Mouse (Mus musculus) lung, embryonic 15.5 days (tissue): Measurements from ENCODE around the gene Ppif. TPM values are rescaled to one million over a fixed set of nuclear protein-coding genes. Genes with fewer than 3 reads are reported as not detected.

Experiments used
- ATAC-seq: fragments of 200-750 bp; cut with Nextera tagmentation; 2 replicates; pipeline ENCODE4 v1.8.0; 2017; ENCODE audit warnings: moderate number of reproducible peaks, borderline replicate concordance; ENCODE audit not compliant: low FRiP score, low TSS enrichment; ENCODE audit errors: extremely low read depth
- H3K27ac ChIP-seq: fragments of 300-500 bp; sonication (generic); 2 replicates; pipeline ENCODE4 v1.5.1; 2015; ENCODE audit warnings: moderate library complexity, mild to moderate bottlenecking, inconsistent platforms
- H3K27me3 ChIP-seq: fragments of 300-500 bp; sonication (generic); 2 replicates; pipeline ENCODE4 v1.6.1; 2015; ENCODE audit warnings: inconsistent platforms
- H3K36me3 ChIP-seq: fragments of 300-500 bp; sonication (generic); 2 replicates; pipeline ENCODE4 v1.6.1; 2015; ENCODE audit warnings: inconsistent platforms
- H3K4me1 ChIP-seq: fragments of 300-500 bp; sonication (generic); 2 replicates; pipeline ENCODE4 v1.6.1; 2015; ENCODE audit warnings: inconsistent platforms
- H3K4me2 ChIP-seq: fragments of 300-500 bp; sonication (generic); 2 replicates; pipeline ENCODE4 v1.6.1; 2015; ENCODE audit warnings: inconsistent platforms, mild to moderate bottlenecking, moderate library complexity
- H3K4me3 ChIP-seq: fragments of 300-500 bp; sonication (generic); 2 replicates; pipeline ENCODE4 v1.5.1; 2015; ENCODE audit warnings: mild to moderate bottlenecking, inconsistent platforms
- H3K9ac ChIP-seq: fragments of 300-500 bp; sonication (generic); 2 replicates; pipeline ENCODE4 v1.6.1; 2015; ENCODE audit warnings: inconsistent platforms
- H3K9me3 ChIP-seq: fragments of 300-500 bp; sonication (generic); 2 replicates; pipeline ENCODE4 v1.6.1; 2016; ENCODE audit warnings: inconsistent platforms
- WGBS: fragments of 180-500 bp; shearing (Covaris S2); methylation state at CpG from one replicate; pipeline ENCODE4 v1.1.7; 2015; 5-methylcytosine and 5-hydroxymethylcytosine counted together
- polyA plus RNA-seq: library from polyadenylated mRNA; unstranded; fragments of >200 nt; fragmentation: Nextera tagmentation; extraction: Ambion mirVana; gene quantifications from 2 replicates; pipeline ENCODE4 v1.2.1, GENCODE M21; 2015

Gene Ppif
- polyA plus RNA-seq, 1 experiment from 2014 or later, result 24.3 TPM

DNA sequence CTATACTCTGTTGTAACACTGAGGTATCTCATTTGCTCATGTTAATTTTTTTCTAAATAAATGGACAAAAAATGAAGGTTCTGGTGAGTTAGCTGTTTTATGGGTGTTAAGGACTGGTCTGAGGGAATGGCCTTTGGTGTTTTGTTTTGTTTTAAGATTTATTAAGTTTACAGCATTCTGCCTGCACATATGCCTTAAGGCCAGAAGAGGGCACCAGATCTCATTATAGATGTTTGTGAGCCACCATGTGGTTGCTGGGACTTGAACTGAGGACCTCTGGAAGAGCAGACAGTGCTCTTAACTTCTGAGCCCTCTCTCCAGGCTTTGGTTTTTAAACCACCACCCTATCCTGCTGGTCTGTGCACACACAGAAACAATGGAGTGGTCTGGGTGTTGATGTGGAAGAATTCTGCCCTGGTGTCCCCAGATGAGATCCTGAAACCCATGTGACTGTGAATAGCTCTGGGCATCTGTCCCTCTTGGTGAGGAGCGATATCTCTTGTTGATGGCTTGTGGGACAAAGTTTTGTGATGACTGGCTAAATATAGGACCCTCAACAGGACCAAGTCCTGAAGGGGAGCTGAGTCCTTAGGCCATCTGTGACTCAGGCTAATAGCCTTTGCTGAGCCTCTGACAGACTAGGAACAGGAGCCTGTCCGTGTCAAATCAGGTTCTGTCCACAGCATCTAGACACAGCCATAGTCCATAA is 27.1 kb upstream of the Ppif start:
- no peak for ATAC-seq
- WGBS, result 84% methylated on average over 2 of the region's 2 CpGs
- H3K27ac ChIP-seq, result no peak overlapping the region

DNA sequence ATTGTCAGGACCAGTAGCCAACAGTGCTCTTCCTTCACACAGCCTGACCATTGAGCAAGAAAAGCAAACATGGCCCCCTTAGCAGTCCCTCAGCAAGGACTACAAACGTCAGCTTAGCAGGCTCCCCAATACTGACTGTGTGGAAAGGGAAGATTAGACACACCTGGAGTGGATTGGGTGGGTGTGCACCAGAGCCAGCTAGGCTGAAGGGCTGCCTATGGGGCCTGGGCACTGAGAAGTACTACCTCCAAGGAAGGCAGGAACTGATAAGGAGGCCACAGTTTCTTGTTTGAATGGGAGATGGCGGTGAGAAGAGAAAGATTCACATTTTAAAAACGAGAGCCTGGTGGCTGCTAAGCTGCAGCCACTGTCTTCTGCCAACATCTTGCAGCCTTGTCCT is 26.4 kb upstream of the Ppif start:
- ATAC-seq, result no peak
- 43% methylated on average over 3 of the region's 3 CpGs for WGBS
- no peaks in the 10 kb centered on the region for H3K9me3 ChIP-seq
- H3K27me3 ChIP-seq, result no peaks in the 10 kb centered on the region
- H3K27ac ChIP-seq, result no peak overlapping the region
- peaks cover 23% of the 10 kb centered on the region for H3K36me3 ChIP-seq
- H3K4me3 ChIP-seq, result no peak overlapping the region
- H3K4me1 ChIP-seq, result no peaks in the 10 kb centered on the region
- no peak overlapping the region for H3K4me2 ChIP-seq
- no peak overlapping the region for H3K9ac ChIP-seq

More for the DNA sequence above, 27.1 kb upstream of the Ppif start:
- no peak overlapping the region for H3K4me3 ChIP-seq
- no peaks in the 10 kb centered on the region for H3K27me3 ChIP-seq
- no peak overlapping the region for H3K4me2 ChIP-seq
- no peak overlapping the region for H3K9ac ChIP-seq
- no peaks in the 10 kb centered on the region for H3K9me3 ChIP-seq
- H3K4me1 ChIP-seq, result no peaks in the 10 kb centered on the region
- peaks cover 31% of the 10 kb centered on the region for H3K36me3 ChIP-seq

DNA sequence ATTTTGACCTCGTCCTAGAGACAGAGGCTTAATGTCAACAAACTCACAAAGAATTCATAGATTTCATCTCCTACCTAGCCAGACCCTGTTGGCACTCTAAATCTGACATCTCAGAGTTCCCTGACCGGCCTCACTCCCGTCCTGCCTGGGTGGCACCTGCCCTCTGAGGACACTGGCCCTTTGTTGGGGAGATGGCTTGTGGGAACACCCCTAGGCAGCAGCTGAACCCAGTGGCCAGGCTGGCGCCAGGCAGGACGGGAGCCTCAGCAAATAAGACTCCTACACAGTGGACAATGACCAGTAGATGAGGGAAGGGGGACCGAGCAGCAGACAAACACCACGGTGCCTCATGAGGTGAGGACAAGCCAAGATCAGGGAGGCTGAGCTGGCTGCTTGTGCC is 14.3 kb upstream of the Ppif start:
- no peak for ATAC-seq
- H3K4me3 ChIP-seq, result no peak overlapping the region
- H3K4me1 ChIP-seq, result no peaks in the 10 kb centered on the region
- no peaks in the 10 kb centered on the region for H3K9me3 ChIP-seq
- 46% methylated on average over 7 of the region's 7 CpGs for WGBS
- no peaks in the 10 kb centered on the region for H3K36me3 ChIP-seq
- H3K27me3 ChIP-seq, result no peaks in the 10 kb centered on the region
- no peak overlapping the region for H3K9ac ChIP-seq
- H3K4me2 ChIP-seq, result no peak overlapping the region
- H3K27ac ChIP-seq, result no peak overlapping the region

DNA sequence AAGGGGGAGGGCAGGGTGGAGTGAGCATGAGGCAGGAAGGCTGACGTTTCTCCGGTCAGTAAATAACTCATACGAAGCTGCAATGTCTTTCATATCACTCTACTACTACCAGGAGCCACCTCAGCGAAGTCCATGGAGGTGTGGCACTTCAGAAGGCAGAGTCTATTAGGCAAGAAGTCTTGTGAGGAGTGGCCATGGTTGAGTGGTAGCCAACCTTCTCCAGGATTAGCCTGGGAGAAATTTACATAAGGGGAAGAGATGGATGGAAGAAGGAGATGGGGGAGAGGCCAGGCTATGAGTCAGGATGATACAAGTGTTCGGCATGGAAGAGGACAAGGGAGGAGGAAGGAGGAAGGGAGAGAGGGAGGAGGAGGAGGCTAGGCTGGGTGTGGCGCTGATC is 11.9 kb upstream of the Ppif start:
- H3K36me3 ChIP-seq, result no peaks in the 10 kb centered on the region
- 57% methylated on average over 6 of the region's 6 CpGs for WGBS

GRCm38 (mm10) chr14:25686216-25686945 is 7.6 kb upstream of the Ppif start:
- no peak overlapping the region for H3K9ac ChIP-seq
- H3K36me3 ChIP-seq, result no peaks in the 10 kb centered on the region
- H3K27ac ChIP-seq, result peak overlapping the region; percentile 72
- peaks cover 10% of the 10 kb centered on the region; the same call in 1 of the 2 replicates for H3K4me1 ChIP-seq
- no peaks in the 10 kb centered on the region for H3K9me3 ChIP-seq
- no peak overlapping the region for H3K4me3 ChIP-seq
- H3K27me3 ChIP-seq, result no peaks in the 10 kb centered on the region
- H3K4me2 ChIP-seq, result no peak overlapping the region
- WGBS, result 50% methylated on average over 7 of the region's 7 CpGs
- no peak for ATAC-seq

More for the DNA sequence above, 11.9 kb upstream of the Ppif start:
- H3K9me3 ChIP-seq, result no peaks in the 10 kb centered on the region
- no peaks in the 10 kb centered on the region for H3K27me3 ChIP-seq
- no peak for ATAC-seq
- no peak overlapping the region for H3K4me2 ChIP-seq
- no peak overlapping the region for H3K9ac ChIP-seq
- no peak overlapping the region for H3K4me3 ChIP-seq
- peaks cover 6% of the 10 kb centered on the region; the same call in 1 of the 2 replicates for H3K4me1 ChIP-seq
- H3K27ac ChIP-seq, result no peak overlapping the region

GRCm38 (mm10) chr14:25686983-25687901 is 6.7 kb upstream of the Ppif start:
- ATAC-seq, result no peak; the same call in 1 of the 2 replicates
- Histone ChIP-seq H3K27ac (peak overlapping the region; percentile 72), H3K4me3 (no peak overlapping the region), H3K4me2 (no peak overlapping the region), H3K36me3 (no peaks in the 10 kb centered on the region), H3K4me1 (peaks cover 10% of the 10 kb centered on the region; the same call in 1 of the 2 replicates), H3K27me3 (no peaks in the 10 kb centered on the region), H3K9me3 (no peaks in the 10 kb centered on the region), H3K9ac (no peak overlapping the region)
- 57% methylated on average over 10 of the region's 10 CpGs for WGBS

- Histone ChIP-seq H3K4me3 (peak overlapping the region; percentile 86), H3K36me3 (peaks cover 11% of the 10 kb centered on the region), H3K9ac (peak overlapping the region; percentile 11; the same call in 1 of the 2 replicates), H3K27me3 (no peaks in the 10 kb centered on the region), H3K27ac (peak overlapping the region; percentile 29; the same call in 1 of the 2 replicates), H3K4me1 (peaks cover 20% of the 10 kb centered on the region), H3K4me2 (peak overlapping the region; percentile 88), H3K9me3 (no peaks in the 10 kb centered on the region)
- 51% methylated on average over 6 of the region's 6 CpGs for WGBS
- peak; percentile 16; the same call in 1 of the 2 replicates for ATAC-seq
These were observed 575 bp upstream of the Ppif start for GRCm38 (mm10) chr14:25693271-25693887.

GRCm38 (mm10) chr14:25694569-25694897 is 579 bp downstream of the Ppif start:
- Histone ChIP-seq H3K27ac (peak overlapping the region; percentile 35), H3K36me3 (peaks cover 21% of the 10 kb centered on the region), H3K9ac (peak overlapping the region; percentile 71), H3K27me3 (no peaks in the 10 kb centered on the region), H3K4me3 (peak overlapping the region; percentile 86), H3K4me2 (peak overlapping the region; percentile 88), H3K9me3 (no peaks in the 10 kb centered on the region), H3K4me1 (peaks cover 20% of the 10 kb centered on the region)
- 3% methylated on average over 10 of the region's 10 CpGs for WGBS
- ATAC-seq, result peak; percentile 15

- Histone ChIP-seq H3K9ac (peak overlapping the region; percentile 71), H3K36me3 (peaks cover 24% of the 10 kb centered on the region), H3K4me1 (peaks cover 20% of the 10 kb centered on the region), H3K27me3 (no peaks in the 10 kb centered on the region), H3K9me3 (no peaks in the 10 kb centered on the region), H3K27ac (no peak overlapping the region), H3K4me2 (peak overlapping the region; percentile 88), H3K4me3 (peak overlapping the region; percentile 86)
- 43% methylated on average over 6 of the region's 6 CpGs for WGBS
- no peak for ATAC-seq
These were observed 1.1 kb downstream of the Ppif start for GRCm38 (mm10) chr14:25695059-25695458.

GRCm38 (mm10) chr14:25696356-25696755 is 2.4 kb downstream of the Ppif start:
- Histone ChIP-seq H3K9me3 (no peaks in the 10 kb centered on the region), H3K27me3 (no peaks in the 10 kb centered on the region), H3K4me2 (no peak overlapping the region), H3K4me3 (no peak overlapping the region), H3K27ac (no peak overlapping the region), H3K9ac (no peak overlapping the region), H3K4me1 (peaks cover 20% of the 10 kb centered on the region), H3K36me3 (peaks cover 26% of the 10 kb centered on the region)
- ATAC-seq, result no peak
- WGBS, result 63% methylated on average over 2 of the region's 2 CpGs

- Histone ChIP-seq H3K36me3 (peaks cover 26% of the 10 kb centered on the region), H3K27me3 (no peaks in the 10 kb centered on the region), H3K4me3 (no peak overlapping the region), H3K9ac (no peak overlapping the region), H3K4me2 (no peak overlapping the region), H3K4me1 (no peaks in the 10 kb centered on the region), H3K27ac (no peak overlapping the region), H3K9me3 (no peaks in the 10 kb centered on the region)
- ATAC-seq, result no peak
These were observed 8.0 kb downstream of the Ppif start for GRCm38 (mm10) chr14:25701986-25702385.
